Mouse (Mus musculus) adrenal gland, postnatal 10 days (tissue): ENCODE measurements around the gene Sobp. TPM values are rescaled to one million over a fixed set of nuclear protein-coding genes. Genes with fewer than 3 reads are reported as not detected.

Experiments used
- total RNA-seq, 2 experiments: library from RNA; stranded (reverse); gene quantifications; 2 replicates each; pipeline ENCODE4 v1.2.3; 2021

The Sobp gene
- total RNA-seq, 2 experiments from 2014 or later = 2.8 to 5.3 TPM

Other genes starting within 250 kb of the Sobp start
- under 1 TPM; 0.33 to 0.51 TPM for gene 9030612E09Rik, start 174 bp upstream of the Sobp start, total RNA-seq
- 10 to 100 TPM; 16.1 to 19.5 TPM for gene Pdss2, start 47.0 kb upstream of the Sobp start, total RNA-seq